Mouse (Mus musculus) thymus, adult 2 months (tissue): ENCODE measurements around the gene Jph3.

ENCODE experiments used
- CTCF ChIP-seq: fragments of 200-500 bp; IDR thresholded peaks from 2 replicates; pipeline ENCODE4 v1.5.1; 2012; ENCODE audit warnings: mild to moderate bottlenecking, control low read depth, low read length, moderate library complexity, borderline replicate concordance; ENCODE audit not compliant: control insufficient read depth, poor library complexity, insufficient read depth; ENCODE audit errors: extremely low read depth
- POLR2A ChIP-seq: fragments of 200-500 bp; IDR thresholded peaks from 2 replicates; pipeline ENCODE4 v1.6.1; 2012; ENCODE audit warnings: mild to moderate bottlenecking, low read length, control low read depth, moderate library complexity; ENCODE audit not compliant: control insufficient read depth, poor library complexity, insufficient read depth; ENCODE audit errors: extremely low read depth

DNA sequence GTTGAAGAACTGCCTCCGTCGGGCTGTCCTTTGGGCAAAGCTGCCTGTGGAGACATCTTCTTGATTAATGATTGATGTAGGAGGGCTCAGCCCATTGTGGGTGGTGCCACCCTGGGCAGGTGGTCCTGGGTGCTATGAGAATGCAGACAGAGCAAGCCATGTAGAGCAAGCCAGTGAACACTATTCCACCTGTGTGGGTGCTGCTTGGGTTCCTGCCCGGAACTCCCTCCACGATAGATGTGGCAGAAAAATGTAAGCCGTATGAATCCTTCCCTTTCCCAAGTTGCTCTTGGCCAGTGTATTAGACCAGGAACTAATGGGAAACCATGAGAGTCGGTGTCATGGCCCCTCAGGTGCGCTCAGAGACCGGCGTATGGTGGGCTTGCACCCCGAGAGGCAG, 11.3 kb downstream of the Jph3 start:
- TF ChIP-seq POLR2A (no peak), CTCF (no peak)
